Mouse (Mus musculus) stomach, embryonic 16.5 days (tissue): ENCODE results near the gene Slc24a3. TPM values are rescaled to one million over a fixed set of nuclear protein-coding genes. Genes with fewer than 3 reads are reported as not detected.

ENCODE experiments used
- ATAC-seq: fragments of 200-750 bp; cut with Nextera tagmentation; 2 replicates; pipeline ENCODE4 v1.8.0; 2017; ENCODE audit warnings: moderate number of reproducible peaks, moderate TSS enrichment; ENCODE audit not compliant: insufficient read depth, low FRiP score
- H3K27ac ChIP-seq: fragments of 300-500 bp; sonication (generic); 2 replicates; pipeline ENCODE4 v1.5.1; 2014; ENCODE audit warnings: low read length
- H3K27me3 ChIP-seq: fragments of 300-500 bp; sonication (generic); 2 replicates; pipeline ENCODE4 v1.6.1; 2014; ENCODE audit warnings: low read length, control low read depth, mixed read lengths; ENCODE audit not compliant: control insufficient read depth, insufficient read depth
- H3K36me3 ChIP-seq: fragments of 300-500 bp; sonication (generic); 2 replicates; pipeline ENCODE4 v1.6.1; 2014; ENCODE audit warnings: low read length; ENCODE audit not compliant: control insufficient read depth, insufficient read depth
- H3K4me1 ChIP-seq: fragments of 300-500 bp; sonication (generic); 2 replicates; pipeline ENCODE4 v1.6.1; 2014; ENCODE audit warnings: low read length, control low read depth, mixed read lengths; ENCODE audit not compliant: control insufficient read depth, insufficient read depth
- H3K4me2 ChIP-seq: fragments of 300-500 bp; sonication (generic); 2 replicates; pipeline ENCODE4 v1.6.1; 2014; ENCODE audit warnings: low read depth, low read length, mixed read lengths
- H3K4me3 ChIP-seq: fragments of 300-500 bp; sonication (generic); replicated peaks from 2 replicates; pipeline ENCODE4 v1.5.1; 2014; ENCODE audit warnings: mild to moderate bottlenecking, low read length
- H3K9ac ChIP-seq: fragments of 300-500 bp; sonication (generic); 2 replicates; pipeline ENCODE4 v1.6.1; 2014; ENCODE audit warnings: low read length
- H3K9me3 ChIP-seq: fragments of 300-500 bp; sonication (generic); replicated peaks from 2 replicates; pipeline ENCODE4 v1.6.1; 2016; ENCODE audit warnings: low read length, control low read depth; ENCODE audit not compliant: control insufficient read depth
- WGBS: fragments of 180-500 bp; shearing (Covaris S2); extraction: QIAGEN DNeasy Blood & Tissue Kit; methylation state at CpG from one replicate; pipeline ENCODE4 v1.1.7; 2014; 5-methylcytosine and 5-hydroxymethylcytosine counted together
- polyA plus RNA-seq: library from polyadenylated mRNA; unstranded; fragments of >200 nt; fragmentation: Nextera tagmentation; extraction: Ambion mirVana; gene quantifications from 2 replicates; pipeline ENCODE4 v1.2.1, GENCODE M21; 2015

The Slc24a3 gene
- polyA plus RNA-seq, 1 experiment from 2014 or later, result 3.4 TPM

GRCm38 (mm10) chr2:145684151-145684550 is 516.6 kb downstream of the Slc24a3 start:
- H3K4me3 ChIP-seq, result no peak overlapping the region
- H3K4me2 ChIP-seq, result no peak overlapping the region
- no peaks in the 10 kb centered on the region for H3K9me3 ChIP-seq
- ATAC-seq, result no peak
- no peaks in the 10 kb centered on the region for H3K27me3 ChIP-seq
- H3K36me3 ChIP-seq, result no peaks in the 10 kb centered on the region
- peaks cover 34% of the 10 kb centered on the region for H3K4me1 ChIP-seq
- 0 out of 2 replicates have a peak overlapping the region, but pooled peaks have one; percentile 33 for H3K27ac ChIP-seq
- WGBS, result 57% methylated on average over 1 of the region's 1 CpGs
- no peak overlapping the region for H3K9ac ChIP-seq

DNA sequence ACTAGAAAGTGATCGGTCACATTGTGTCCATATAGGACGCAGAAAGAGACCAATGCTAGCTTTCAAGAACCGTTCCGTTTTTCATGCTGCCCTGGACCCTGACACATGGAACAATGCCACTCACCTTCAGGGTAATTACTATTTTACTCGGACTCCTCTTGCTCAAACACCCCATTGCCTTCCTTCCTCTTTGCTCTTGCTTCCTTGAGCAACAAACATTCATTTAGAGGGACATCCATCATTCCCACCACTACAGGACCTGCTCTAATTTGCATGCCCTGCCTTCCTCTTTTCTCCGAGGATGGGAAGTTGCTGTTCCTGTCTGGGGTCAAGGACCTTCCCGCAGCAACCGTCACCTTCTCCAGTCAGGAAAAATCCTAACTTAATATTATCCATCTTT is 517.3 kb downstream of the Slc24a3 start:
- Histone ChIP-seq H3K9me3 (no peaks in the 10 kb centered on the region), H3K4me3 (no peak overlapping the region), H3K4me2 (no peak overlapping the region), H3K4me1 (peaks cover 34% of the 10 kb centered on the region), H3K9ac (no peak overlapping the region), H3K27ac (no peak overlapping the region), H3K36me3 (no peaks in the 10 kb centered on the region), H3K27me3 (no peaks in the 10 kb centered on the region)
- WGBS, result 64% methylated on average over 8 of the region's 8 CpGs
- ATAC-seq, result no peak

- Histone ChIP-seq H3K27ac (no peak overlapping the region), H3K4me1 (peaks cover 24% of the 10 kb centered on the region), H3K36me3 (no peaks in the 10 kb centered on the region), H3K27me3 (no peaks in the 10 kb centered on the region), H3K9ac (no peak overlapping the region), H3K4me2 (no peak overlapping the region), H3K4me3 (no peak overlapping the region), H3K9me3 (no peaks in the 10 kb centered on the region)
- no peak for ATAC-seq
- 79% methylated on average over 4 of the region's 4 CpGs for WGBS
Observed at GRCm38 (mm10) chr2:145686017-145686416, 518.5 kb downstream of the Slc24a3 start.

DNA sequence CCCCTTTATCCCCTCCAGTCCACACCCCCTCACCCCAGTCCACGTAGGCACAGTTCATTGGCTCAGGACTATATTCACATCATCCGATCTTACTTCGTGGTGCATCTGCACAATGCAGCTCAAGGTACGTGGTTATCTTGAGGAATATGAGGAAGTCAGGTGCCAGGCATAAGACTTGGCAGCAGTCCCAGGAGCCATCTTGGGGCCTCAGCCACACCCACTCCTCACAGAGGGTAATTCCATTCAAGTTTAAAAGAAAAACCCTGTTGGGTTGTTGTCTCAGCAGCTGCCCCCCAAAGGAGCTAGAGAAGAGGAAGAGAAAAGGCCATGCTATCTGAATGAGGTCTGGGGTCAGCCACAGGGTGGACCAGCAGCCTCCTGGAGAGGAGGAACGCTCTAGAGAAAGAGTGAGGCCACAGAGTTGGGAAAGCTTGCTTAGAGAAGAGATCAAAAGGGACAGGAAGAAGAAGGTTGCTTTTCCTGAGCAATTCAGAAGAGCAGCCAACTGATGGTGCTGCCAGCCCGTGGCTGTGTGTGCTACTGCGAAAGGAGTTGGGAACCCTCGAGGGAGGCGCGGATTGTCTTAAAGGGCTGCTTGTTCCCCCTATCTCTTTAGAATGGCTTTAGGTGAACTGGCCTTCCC is 523.9 kb downstream of the Slc24a3 start:
- no peak overlapping the region for H3K4me3 ChIP-seq
- H3K4me1 ChIP-seq, result peaks cover 2% of the 10 kb centered on the region; the same call in 1 of the 2 replicates
- no peaks in the 10 kb centered on the region for H3K27me3 ChIP-seq
- H3K9ac ChIP-seq, result no peak overlapping the region
- ATAC-seq, result no peak
- H3K27ac ChIP-seq, result no peak overlapping the region
- H3K4me2 ChIP-seq, result no peak overlapping the region
- H3K36me3 ChIP-seq, result no peaks in the 10 kb centered on the region
- H3K9me3 ChIP-seq, result no peaks in the 10 kb centered on the region
- 77% methylated on average over 10 of the region's 10 CpGs for WGBS
